Mouse (Mus musculus) regulatory T cell (primary cell): Measurements from ENCODE around the gene A630089N07Rik.
"Not testable (repeated sequence)": the region's sequence is repeated elsewhere in the genome, so short reads cannot be mapped to it uniquely, and the experiment has no call there.

Experiments
- in situ Hi-C: fragments of 300-600 bp; cut with MboI, MseI; formaldehyde crosslinking; loops from one replicate; pipeline ENCODE4 v1.15.1; 2025; ENCODE audit warnings: high pct_unique_total_duplicates

Gene A630089N07Rik

GRCm38 (mm10) chr16:98081889-98082818 is at the start of gene A630089N07Rik:
Gene A630089N07Rik (minus strand): TSS chr16:98082450.
- in situ Hi-C loops, result loop anchor here (5.0 kb wide), 1 partner anchor 85 kb away; the partner anchor contains the start of gene B230307C23Rik

DNA sequence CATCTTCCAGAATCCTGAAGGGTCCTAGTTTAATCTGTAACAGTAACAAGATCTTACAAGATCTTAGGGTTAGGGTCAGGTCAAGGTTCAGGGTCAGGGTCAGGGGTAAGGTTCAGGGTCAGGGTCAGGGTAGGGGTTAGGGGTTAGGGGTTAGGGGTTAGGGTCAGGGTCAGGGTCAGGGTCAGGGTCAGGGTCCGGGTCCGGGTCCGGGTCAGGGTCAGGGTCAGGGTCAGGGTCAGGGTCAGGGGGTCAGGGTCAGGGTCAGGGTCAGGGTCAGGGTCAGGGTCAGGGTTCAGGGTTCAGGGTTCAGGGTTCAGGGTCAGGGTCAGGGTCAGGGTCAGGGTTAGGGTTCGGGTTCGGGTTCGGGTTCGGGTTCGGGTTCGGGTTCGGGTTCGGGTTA is 24.9 kb upstream of the A630089N07Rik start:
- in situ Hi-C loops, result no loop called here

GRCm38 (mm10) chr16:98081550-98081888 is 731 bp downstream of the A630089N07Rik start:
- in situ Hi-C loops, result loop anchor here (5.0 kb wide), 1 partner anchor 84 kb away; the partner anchor contains the start of gene B230307C23Rik

- in situ Hi-C loops, result loop anchor here (5.0 kb wide), 1 partner anchor 84 kb away; the partner anchor contains the start of gene B230307C23Rik
These were observed 1.1 kb downstream of the A630089N07Rik start for GRCm38 (mm10) chr16:98081140-98081539.

GRCm38 (mm10) chr16:98079382-98079781 is 2.9 kb downstream of the A630089N07Rik start:
- in situ Hi-C loops, result loop anchor here (5.0 kb wide), 1 partner anchor 37 kb away; no protein-coding TSS in a partner anchor

DNA sequence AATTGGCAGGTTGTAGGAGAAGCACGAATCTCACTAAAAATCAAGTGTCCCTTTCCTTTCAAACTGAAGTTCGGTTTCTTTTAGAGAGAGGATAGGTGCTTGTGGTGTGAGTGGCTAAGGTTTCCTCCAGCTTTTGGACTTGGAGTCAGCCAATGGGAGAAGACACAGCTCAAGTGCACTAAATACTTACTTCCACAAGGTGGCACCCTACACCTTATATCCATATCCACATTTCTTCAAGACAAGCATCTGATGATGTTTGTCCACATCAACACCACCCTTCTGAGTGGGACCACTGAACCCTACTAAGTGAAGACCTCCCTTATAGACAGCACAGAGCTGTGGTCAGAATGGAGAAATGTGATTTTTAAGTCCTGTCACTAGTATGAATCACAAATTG is 40.6 kb downstream of the A630089N07Rik start:
- in situ Hi-C loops, result loop anchor here (5.0 kb wide), 1 partner anchor 36 kb away; no protein-coding TSS in a partner anchor

DNA sequence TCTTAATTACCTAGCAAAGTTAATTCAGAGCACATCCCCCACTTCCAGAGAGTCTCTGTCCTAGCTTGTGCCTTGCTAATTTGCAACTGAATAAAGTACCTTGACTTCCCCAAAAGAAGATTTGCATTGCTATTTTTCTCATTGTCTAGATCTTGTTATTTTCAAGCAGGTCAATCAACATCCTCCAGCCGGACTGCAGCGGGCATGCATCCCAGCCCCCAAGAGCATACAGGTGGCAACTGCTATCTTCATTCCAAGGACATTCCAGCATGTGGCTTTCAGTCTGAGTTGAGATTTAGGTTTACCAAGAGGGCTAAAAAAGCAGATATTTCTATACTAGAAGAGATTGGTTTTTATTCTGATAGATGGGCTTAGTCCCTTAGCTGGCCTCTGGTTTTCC is 47.3 kb downstream of the A630089N07Rik start:
- in situ Hi-C loops, result not testable (repeated sequence)

- in situ Hi-C loops, result not testable (repeated sequence)
These were observed 56.1 kb downstream of the A630089N07Rik start for GRCm38 (mm10) chr16:98026186-98026585.

- in situ Hi-C loops, result loop anchor here (5.0 kb wide), 1 partner anchor 76 kb away; no protein-coding TSS in a partner anchor
These were observed 59.4 kb downstream of the A630089N07Rik start for GRCm38 (mm10) chr16:98022657-98023345.

DNA sequence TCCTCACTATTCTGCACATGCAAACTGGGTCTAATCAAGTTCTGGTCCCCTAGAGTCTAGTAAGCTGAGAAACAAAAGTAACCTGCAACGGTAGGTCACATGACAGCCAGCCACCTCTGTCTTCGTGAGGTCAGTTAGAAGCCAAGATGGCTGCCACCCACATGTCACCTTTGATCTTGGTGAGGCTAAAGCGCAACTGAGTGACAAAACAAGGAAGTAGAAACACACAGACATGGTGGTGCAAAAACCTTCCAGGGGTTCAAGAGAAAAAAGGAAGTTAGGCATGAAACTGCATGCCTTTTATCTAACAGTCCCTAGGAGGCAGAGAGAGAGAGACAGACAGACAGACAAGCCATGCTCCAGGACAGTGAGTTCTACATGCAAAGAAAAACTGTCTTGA is 60.2 kb downstream of the A630089N07Rik start:
- in situ Hi-C loops, result loop anchor here (5.0 kb wide), 1 partner anchor 75 kb away; no protein-coding TSS in a partner anchor

- in situ Hi-C loops, result loop anchor here (5.0 kb wide), 2 partner anchors 40 to 85 kb away; partner anchors contain the start of gene A630089N07Rik
These were observed 84.9 kb downstream of the A630089N07Rik start for GRCm38 (mm10) chr16:97997383-97997731.

- in situ Hi-C loops, result loop anchor here (5.0 kb wide), 2 partner anchors 39 to 86 kb away; partner anchors contain the start of gene A630089N07Rik
These were observed 85.5 kb downstream of the A630089N07Rik start, which contains the start of gene B230307C23Rik for GRCm38 (mm10) chr16:97996616-97997382. Gene B230307C23Rik (plus strand): TSS chr16:97997315.

DNA sequence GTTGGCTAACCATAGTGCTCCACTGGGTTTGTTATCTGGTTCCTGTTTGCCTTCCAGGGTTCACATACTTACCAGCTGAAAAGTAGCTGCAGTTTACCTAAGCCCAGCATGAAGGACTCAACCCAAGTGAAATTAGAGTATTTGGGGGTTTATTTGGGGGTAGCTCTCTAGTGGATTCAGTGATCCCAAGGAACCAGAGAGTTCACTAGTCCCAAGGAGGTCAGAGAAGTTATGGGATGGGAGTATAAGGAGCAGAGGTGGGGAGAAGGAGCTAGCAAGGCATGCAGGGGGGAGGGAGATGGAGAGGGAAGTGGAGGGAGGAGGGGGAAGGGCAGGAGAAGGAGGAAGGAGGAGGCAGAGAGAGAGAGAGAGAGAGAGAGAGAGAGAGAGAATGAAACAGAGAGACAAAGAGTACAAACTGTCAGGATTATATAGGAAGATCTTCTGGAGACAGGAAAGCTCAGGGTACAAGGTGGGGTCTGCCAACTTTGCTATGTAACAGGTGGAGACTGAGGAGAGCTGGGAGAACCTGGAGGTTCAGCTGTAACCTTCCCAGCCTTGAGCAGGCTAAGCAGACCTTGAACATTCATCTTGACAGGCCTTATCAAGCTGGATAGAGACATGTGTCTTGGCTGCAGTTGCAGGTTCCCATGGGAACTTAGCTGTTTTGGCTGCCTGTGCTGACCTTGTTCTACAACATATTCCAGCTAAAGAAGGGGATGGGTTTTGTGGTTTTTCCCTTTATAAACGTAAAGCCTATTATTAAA is 86.2 kb downstream of the A630089N07Rik start:
- in situ Hi-C loops, result loop anchor here (5.0 kb wide), 2 partner anchors 39 to 86 kb away; partner anchors contain the start of gene A630089N07Rik

- in situ Hi-C loops, result not testable (repeated sequence)
These were observed 89.8 kb downstream of the A630089N07Rik start for GRCm38 (mm10) chr16:97992477-97992876.

- in situ Hi-C loops, result no loop called here
These were observed 90.7 kb downstream of the A630089N07Rik start for GRCm38 (mm10) chr16:97991517-97991916.

DNA sequence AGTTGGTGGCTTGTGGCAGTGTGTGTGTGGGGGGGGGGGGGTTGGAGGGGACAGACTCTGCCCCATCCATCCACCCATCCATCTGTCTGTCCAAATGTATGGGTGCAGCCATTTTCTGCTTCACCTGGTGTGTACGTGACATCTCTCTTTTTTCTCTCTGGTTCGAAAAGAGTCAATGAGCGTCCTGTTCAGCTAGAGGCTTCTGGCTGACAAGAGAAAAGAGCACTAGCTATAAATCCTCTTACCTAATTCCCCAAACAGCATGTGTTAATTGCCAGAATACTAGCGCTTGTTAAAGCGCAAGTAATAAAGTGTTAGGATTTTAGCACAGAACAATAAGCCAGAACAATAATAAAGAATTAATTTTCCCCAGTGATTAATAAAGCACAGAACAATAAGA is 97.7 kb downstream of the A630089N07Rik start:
- in situ Hi-C loops, result no loop called here

- in situ Hi-C loops, result no loop called here
These were observed 100.9 kb downstream of the A630089N07Rik start for GRCm38 (mm10) chr16:97981362-97981761.

- in situ Hi-C loops, result no loop called here
These were observed 104.5 kb downstream of the A630089N07Rik start for GRCm38 (mm10) chr16:97977722-97978121.

DNA sequence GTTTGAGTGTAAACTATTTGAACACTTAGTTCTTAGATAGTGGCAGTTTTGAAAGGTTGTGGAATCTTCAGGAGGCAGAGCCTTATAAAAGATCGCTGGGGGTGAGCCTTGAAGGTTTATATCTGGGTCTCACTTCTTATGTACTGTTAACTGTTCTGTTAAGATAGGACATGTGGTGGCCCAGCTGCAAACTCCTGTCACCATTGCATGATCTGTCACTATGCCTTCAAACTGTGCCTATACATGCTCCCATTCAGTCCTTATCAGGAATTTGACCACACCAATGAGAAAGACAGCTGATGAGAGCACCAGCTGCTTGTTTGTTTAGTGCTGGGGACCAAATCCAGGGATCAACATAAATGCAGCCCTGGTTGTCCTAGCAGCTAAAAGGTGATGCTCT is 105.0 kb downstream of the A630089N07Rik start:
- in situ Hi-C loops, result no loop called here

GRCm38 (mm10) chr16:97963956-97964540 is 118.2 kb downstream of the A630089N07Rik start:
- in situ Hi-C loops, result loop anchor here (10.0 kb wide), 1 partner anchor 429 kb away; no protein-coding TSS in a partner anchor
